Mouse (Mus musculus) c-Kit-positive CD71-positive TER-119-negative erythroid progenitor cells, embryonic 14.5 days (primary cell): ENCODE data around the gene Rab5b.
"Not testable (repeated sequence)": the region's sequence is repeated elsewhere in the genome, so short reads cannot be mapped to it uniquely, and the experiment has no call there.

Experiments
- DNase-seq: peaks from one replicate; pipeline ENCODE4 v3.0.0-alpha.2; 2013; ENCODE audit warnings: low read depth

The Rab5b gene

DNA sequence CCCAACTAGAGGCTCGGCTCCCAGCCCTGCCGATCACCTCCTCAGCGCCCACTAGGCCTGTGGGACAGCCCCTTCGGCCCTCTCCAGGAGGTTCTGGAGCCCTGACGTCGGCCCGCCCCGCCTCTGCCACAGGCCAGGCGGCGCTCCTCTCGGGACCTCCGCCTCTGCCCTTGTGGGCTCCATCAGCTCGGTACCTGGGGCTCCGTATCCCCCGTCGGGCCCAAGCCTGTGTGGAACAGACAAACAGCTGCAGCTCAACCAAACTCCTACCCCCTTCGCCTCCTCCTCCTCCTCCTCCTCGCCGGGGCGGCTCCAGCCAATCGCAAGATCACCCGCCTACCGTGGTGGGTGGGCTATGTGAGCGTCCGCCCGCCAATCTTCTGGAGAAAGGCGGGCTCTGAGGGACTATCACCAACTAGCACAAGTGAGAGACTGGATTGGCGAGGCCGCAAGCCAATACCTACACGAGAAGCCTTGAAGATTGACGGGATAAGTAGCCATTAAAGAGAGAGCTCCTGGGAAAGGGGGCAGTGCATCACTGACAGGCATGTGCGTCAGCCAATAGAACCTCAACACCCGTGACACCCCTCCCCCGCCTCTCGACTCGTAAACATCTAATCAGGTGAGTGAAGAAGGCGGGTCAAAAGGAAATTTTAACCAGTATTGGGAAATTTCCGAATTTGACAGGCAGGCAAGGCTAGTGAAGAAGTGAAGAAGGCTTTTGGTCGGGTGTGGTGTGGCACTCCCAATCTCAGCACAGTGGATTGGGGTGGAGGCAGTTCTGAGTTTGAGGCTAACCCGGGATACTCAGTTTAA, at the start of gene Rab5b:
TSS of gene Rab5b (minus strand) at position 273 of the 816 bp plus-strand sequence.
- peak; percentile 97 for DNase-seq

- no peak for DNase-seq
Observed at GRCm38 (mm10) chr10:128744680-128745601, 48.9 kb upstream of the Rab5b start, which contains the start of gene Dgka. Gene Dgka (minus strand): TSS chr10:128744855.

GRCm38 (mm10) chr10:128744211-128744610, 48.1 kb upstream of the Rab5b start:
- no peak for DNase-seq

GRCm38 (mm10) chr10:128743791-128744191, 47.7 kb upstream of the Rab5b start:
- no peak for DNase-seq

DNA sequence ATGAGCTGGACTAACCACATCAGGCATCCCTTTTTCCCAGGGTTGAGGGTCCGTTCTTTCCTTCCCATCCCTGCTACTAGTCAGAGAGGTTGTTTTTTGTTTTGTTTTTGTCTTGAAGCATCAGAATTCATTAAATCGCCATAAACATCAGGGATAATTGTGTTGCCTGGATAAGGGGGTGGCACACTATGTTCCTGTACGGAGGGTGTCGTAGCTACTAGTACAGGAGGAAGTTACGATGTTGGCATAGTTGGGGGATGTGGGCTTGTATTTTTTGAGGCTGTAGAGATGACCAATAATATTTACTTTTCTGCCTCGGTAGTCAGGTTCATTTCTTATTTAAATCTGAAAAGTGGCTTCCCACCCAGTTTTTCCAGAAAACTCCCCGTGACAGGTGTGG, 47.2 kb upstream of the Rab5b start:
- DNase-seq = no peak

- no peak for DNase-seq
Observed at GRCm38 (mm10) chr10:128742616-128743015, 46.6 kb upstream of the Rab5b start.

DNA sequence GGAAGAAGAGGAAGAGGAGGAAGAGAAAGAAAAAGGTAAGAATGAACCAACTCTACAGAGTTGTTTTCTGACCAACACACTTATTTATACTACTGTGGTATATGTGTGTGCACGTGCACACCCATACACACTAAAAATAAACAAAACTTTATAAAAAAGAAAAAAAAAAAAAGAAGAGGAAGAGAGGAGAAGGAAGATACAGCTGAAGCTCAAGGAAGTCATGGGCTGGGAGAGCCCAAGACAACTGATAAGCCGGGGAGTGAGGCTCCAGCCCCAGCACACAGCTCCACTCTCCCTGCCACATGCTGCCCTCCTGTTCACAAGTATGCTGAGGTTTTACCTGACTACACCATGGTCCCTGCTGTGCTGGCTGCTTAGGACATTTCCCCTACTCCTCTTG, 44.2 kb upstream of the Rab5b start:
- DNase-seq = no peak

DNA sequence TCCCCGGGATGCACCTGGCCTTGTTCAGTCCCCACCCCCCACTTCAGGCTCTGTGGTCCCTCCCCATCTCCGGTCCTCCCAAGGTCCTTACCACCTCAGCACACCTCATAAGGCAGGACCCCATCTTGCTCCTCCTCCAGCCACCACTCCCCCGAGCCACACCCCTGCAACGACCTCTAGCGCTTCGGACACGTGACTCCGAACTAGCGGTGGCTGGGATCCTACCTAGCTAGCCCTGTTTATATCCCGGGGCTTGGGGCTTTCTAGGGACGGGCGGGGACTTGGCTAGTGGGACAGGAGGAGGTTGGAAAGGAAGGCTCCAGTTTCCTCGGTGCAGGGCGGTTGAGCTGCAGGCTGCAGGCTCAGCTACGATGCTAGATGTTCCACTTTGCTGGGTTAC, 41.4 kb upstream of the Rab5b start:
- no peak for DNase-seq

- no peak for DNase-seq
Observed at GRCm38 (mm10) chr10:128731992-128732391, 35.9 kb upstream of the Rab5b start.

GRCm38 (mm10) chr10:128731002-128731433, 35.0 kb upstream of the Rab5b start:
- DNase-seq = no peak

GRCm38 (mm10) chr10:128728059-128728458, 32.0 kb upstream of the Rab5b start:
- no peak for DNase-seq

DNA sequence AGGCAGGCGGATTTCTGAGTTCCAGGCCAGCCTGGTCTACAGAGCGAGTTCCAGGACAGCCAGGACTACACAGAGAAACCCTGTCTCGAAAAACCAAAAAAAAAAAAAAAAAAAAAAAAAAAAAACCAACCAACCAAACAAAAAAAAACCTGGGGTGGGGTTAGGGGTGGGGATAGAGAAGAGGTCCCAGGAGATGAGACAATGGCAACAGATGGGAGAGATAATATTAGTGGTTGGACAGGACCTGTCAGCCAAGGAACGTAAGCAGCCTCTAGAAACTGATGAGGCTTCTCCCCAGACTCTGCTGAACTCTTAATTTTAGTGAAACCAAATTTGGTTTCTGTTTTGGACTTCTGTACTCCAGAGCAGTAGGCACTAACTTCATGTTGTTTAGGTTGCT, 29.4 kb upstream of the Rab5b start:
- not testable (repeated sequence) for DNase-seq

- DNase-seq = no peak
Observed at GRCm38 (mm10) chr10:128715559-128716537, 19.8 kb upstream of the Rab5b start.

DNA sequence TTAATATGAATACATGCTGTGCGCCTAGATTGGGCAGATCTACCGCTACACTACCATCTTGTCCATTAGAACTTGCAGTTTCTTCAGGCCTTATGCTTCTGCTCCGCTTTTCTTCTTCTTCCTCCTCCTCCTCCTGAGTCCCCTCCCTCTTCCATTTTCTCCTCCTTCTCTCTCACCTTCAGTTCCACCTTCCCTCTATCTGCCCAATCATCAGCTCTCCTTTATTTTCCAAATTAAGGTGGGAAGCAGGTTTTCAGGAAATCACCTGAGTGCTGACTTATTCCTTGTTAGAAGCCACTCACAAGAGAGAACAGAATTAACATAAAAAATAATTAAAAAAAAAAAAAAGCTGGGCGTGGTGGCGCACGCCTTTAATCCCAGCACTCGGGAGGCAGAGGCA, 15.3 kb upstream of the Rab5b start:
- DNase-seq = not testable (repeated sequence)

- no peak for DNase-seq
Observed at GRCm38 (mm10) chr10:128705317-128705693, 9.2 kb upstream of the Rab5b start.

- DNase-seq = peak; percentile 83
Observed at GRCm38 (mm10) chr10:128704491-128705316, 8.6 kb upstream of the Rab5b start, which contains the start of gene Cdk2. Gene Cdk2 (minus strand): TSS chr10:128705031.

DNA sequence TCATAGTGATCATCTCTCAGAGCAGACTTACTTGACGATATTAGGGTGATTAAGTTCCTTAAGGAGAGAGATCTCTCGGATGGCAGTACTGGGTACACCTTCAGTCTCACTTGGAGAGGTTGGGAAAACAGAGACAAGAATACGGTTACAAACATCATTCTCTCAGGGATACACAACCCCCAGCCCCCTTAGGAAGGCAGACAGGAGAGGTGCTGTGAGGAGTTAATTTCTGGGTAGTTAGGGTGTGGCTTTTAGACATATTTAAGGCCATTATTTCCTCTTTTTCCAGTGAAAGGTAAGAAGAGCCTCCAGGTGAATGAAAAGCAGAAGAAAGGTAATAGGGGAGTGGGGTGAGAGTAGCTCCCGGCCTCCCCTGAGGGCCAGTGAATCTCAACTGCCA, 7.8 kb upstream of the Rab5b start, which contains the start of gene Pmel:
TSS of gene Pmel (plus strand) at position 301 of the 400 bp plus-strand sequence.
- no peak for DNase-seq

- no peak for DNase-seq
Observed at GRCm38 (mm10) chr10:128702328-128703007, 6.4 kb upstream of the Rab5b start.

DNA sequence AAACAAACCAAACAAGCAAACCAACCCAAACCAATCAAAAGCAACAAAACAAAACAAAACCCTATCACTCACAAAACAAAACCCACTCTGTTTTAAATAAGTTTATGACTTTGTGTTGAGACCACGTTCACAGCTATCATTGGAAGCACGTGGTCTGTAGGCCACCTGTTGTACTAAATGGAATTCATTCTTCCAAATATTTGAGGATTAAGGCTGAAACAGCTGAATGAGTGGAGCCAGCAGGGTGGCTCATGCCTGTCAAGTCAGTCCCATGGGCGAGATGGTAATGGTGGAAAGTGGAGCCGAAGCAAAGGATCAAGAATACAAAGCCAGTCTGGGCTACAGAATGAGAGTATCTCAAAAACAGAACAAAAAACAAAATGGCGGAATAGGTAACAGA, 4.6 kb upstream of the Rab5b start:
- no peak for DNase-seq

DNA sequence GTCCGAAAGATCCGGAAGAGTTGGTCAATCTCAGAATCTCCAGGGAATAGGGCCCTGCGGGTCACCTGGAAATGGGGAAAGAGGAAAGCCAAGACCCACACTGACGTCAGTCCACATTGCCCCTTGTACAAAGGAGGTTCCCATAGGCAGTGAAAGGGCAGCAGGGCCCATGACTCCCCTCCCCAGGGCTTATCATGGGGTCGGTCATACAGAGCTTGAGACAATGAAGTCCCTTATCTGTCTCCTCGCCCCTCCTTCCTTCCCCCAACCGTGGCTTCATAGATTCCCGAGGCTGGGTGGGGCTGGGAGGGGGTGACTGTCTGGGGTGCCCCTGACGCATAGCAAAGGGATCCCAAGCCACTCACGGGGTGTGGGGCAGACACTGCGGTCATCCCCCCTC, 3.5 kb upstream of the Rab5b start:
- no peak for DNase-seq
